Mouse (Mus musculus): Measurements from ENCODE around the gene Gm3629.
"Not testable (repeated sequence)": the region's sequence is repeated elsewhere in the genome, so short reads cannot be mapped to it uniquely, and the experiment has no call there.

Gm3629 gene
- long read RNA-seq, experiment 1 = 0 reads
- long read RNA-seq, experiment 2 = 0 reads

DNA sequence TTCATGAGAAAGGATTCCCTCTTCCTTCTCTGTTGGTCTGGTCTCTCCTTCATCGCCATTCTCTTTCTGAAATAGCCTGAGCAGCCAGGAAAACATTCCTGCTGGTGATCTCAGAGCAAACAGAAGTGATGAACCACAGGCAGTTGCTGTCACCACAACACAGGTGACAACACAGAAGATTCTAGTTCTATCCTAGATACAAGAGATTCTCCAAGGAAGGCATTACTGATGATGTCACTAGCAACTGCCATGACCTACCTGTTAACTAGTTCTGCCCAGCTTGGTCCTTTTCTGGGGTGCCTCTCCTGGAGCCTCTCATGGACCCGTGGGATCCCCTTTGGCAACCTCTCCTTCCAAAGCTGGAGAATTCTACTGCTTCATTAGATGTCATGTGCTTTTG, at the start of gene Gm3629:
Gene Gm3629 (minus strand): TSS at position 101 of the 400 bp plus-strand sequence.
- intact Hi-C loops (cut with DNase I) = not testable (repeated sequence)

DNA sequence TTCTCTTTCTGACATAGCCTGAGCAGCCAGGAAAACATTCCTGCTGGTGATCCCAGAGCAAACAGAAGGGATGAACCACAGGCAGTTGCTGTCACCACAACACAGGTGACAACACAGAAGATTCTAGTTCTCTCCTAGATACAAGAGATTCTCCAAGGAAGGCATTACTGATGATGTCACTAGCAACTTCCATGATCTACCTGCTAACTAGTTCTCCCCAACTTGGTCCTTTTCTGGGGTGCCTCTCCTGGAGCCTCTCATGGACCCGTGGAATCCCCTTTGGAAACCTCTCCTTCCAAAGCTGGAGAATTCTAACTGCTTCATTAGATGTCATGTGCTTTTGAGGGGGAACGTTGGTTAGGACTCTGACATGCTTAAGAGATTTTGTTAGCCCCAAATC, 31.9 kb upstream of the Gm3629 start, which contains the start of gene Gm3460:
Gene Gm3460 (minus strand): TSS at position 101 of the 400 bp plus-strand sequence.
- intact Hi-C loops (cut with DNase I) = not testable (repeated sequence)

DNA sequence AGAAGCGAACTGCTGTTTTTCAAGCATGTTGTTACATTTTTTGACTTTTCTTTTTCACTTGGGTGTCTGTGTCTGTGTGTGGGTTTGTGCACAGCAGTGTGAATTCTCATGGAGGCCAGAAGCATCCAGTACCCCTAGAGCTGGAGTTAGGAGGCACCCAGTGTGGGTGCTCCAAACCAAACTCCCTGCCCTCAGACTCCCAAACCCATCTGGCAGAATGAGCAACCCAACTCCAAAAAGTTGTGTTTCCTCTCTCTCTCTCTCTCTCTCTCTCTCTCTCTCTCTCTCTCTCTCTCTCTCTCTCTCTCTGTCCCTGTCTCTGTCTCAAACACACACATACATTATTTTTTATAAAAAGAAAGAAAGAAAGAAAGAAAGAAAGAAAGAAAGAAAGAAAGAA, 16.0 kb upstream of the Gm3629 start:
- intact Hi-C loops (cut with DNase I) = not testable (repeated sequence)

- intact Hi-C loops (cut with DNase I) = not testable (repeated sequence)
Observed at GRCm38 (mm10) chr14:6605004-6605403, 14.6 kb upstream of the Gm3629 start.

- intact Hi-C loops (cut with DNase I) = not testable (repeated sequence)
Observed at GRCm38 (mm10) chr14:6604551-6604950, 14.1 kb upstream of the Gm3629 start.

- intact Hi-C loops (cut with DNase I) = not testable (repeated sequence)
Observed at GRCm38 (mm10) chr14:6537190-6537589, 53.2 kb downstream of the Gm3629 start, which contains the start of gene Gm8356. Gene Gm8356 (minus strand): TSS chr14:6537290.
